ENCODE assay signal across 7 mouse cellular contexts in the genomic region with DNA sequence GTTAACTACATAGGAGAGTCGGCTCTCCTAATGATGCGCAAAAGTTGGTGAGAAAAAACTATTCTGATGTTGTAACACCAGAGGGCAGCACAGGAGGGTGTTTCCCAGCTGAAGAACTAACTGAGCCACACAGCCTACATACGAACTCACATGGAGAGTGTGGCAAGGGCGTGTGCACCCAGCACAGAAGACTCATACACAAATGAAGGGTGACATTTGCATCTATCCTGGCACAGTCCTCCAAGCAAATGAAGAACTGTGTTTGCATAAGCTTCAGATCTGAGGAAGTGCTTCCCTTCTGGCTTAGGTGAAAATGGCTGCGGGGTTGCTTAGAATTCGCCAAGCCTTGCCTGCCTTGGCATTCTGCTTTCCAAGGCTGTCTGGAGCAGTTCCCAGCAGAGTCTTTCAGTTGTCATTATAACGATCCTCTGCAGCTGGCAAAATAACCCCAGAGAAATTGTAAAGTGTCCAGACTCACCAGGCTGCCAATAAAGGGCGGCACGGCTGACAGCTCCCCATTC. TPM values are rescaled to one million over a fixed set of nuclear protein-coding genes. Genes with fewer than 3 reads are reported as not detected.
DNase-seq lines count a peak whose midpoint lies in the region; ATAC-seq and TF ChIP-seq lines count a peak whose summit lies in the region.

No protein-coding gene starts in this region.

- no peak for TF ChIP-seq POLR2A in CH12.LX (IDR thresholded peaks at IDR 0.05; ENCODE audit: low read depth, low read length)

- H3K79me2 ChIP-seq in CH12.LX (replicated peaks; ENCODE audit: control insufficient read depth, extremely low read depth, insufficient read depth, poor library complexity, severe bottlenecking), result no peaks in the 10 kb centered on the region

- H3K4me2 ChIP-seq in CH12.LX (ENCODE audit: insufficient read depth, low read depth, poor library complexity, severe bottlenecking), result peak overlapping the region; percentile 12; the same call in 1 of the 2 replicates

- no peaks in the 10 kb centered on the region for H3K36me3 ChIP-seq in CH12.LX (replicated peaks in 1 of 2; ENCODE audit: control insufficient read depth in 1 of 2, insufficient read depth in 1 of 2, low read length in 1 of 2)

- peak; percentile 91 for ATAC-seq in megakaryocyte progenitor cell, adult 5-6 weeks (replicated peaks; ENCODE audit: poor library complexity)

- H3K9me3 ChIP-seq in CH12.LX (replicated peaks; ENCODE audit: low read length), result no peaks in the 10 kb centered on the region

- peak; percentile 97 for TF ChIP-seq RAD21 in CH12.LX (IDR thresholded peaks at IDR 0.05; ENCODE audit: low read depth, low read length)

- in situ Hi-C loops in CH12.LX (cut with MboI; ENCODE audit: low pct_ligation_motif_present, low pct_unique_long_range_greater_than_20kb, low sequenced_read_pairs), result loop anchor here (5.0 kb wide), 1 partner anchor 135 kb away; no protein-coding TSS in a partner anchor

- no peaks in the 10 kb centered on the region for H3K27me3 ChIP-seq in CH12.LX (replicated peaks)

- H3K4me3 ChIP-seq in CH12.LX (replicated peaks in 1 of 3; ENCODE audit: low read depth in 2 of 3, low read length in 2 of 3, poor library complexity in 1 of 3), result no peak overlapping the region

- dilution Hi-C loops in CH12.LX (cut with MboI; ENCODE audit: extremely low pct_ligation_motif_present, extremely low pct_unique_long_range_greater_than_20kb, low sequenced_read_pairs), result no loop called here

- no peak for TF ChIP-seq EP300 in CH12.LX (IDR thresholded peaks at IDR 0.05; ENCODE audit: low read length)

- peaks cover 2 to 16% of the 10 kb centered on the region in 2 experiments; a peak in 3 of 4 replicates for H3K4me1 ChIP-seq in CH12.LX (ENCODE audit: control insufficient read depth in 1 of 2, insufficient read depth in 2 of 2)

- H3K9ac ChIP-seq in CH12.LX (ENCODE audit: insufficient read depth, low read depth), result no peak overlapping the region

- peak; percentile 88 for DNase-seq in CH12.LX (ENCODE audit: extremely low read depth)
- DNase-seq in T-cell, adult 2 months (ENCODE audit: low spot score), result peak; percentile 64
- peak; percentile 60 to 71 for DNase-seq in cerebellum, postnatal 36 days
- DNase-seq in gonadal fat pad, adult 2 months (ENCODE audit: low read depth), result peak; percentile 23
- DNase-seq in layer of hippocampus, postnatal 14 days (ENCODE audit: low spot score in 2 of 2), result peak; percentile 67 to 80
- peak; percentile 61 for DNase-seq in right cerebral cortex, postnatal 25 days

- TF ChIP-seq CTCF in CH12.LX (conservative IDR thresholded peaks at IDR 0.05 in 1 of 2, IDR thresholded peaks at IDR 0.05 in 1 of 2; ENCODE audit: low read depth in 2 of 2, low read length in 2 of 2), result peak; percentile 63 to 95

- H3K27ac ChIP-seq in CH12.LX (ENCODE audit: insufficient read depth, low read depth), result no peak overlapping the region

TF ChIP-seq in CH12.LX, 34 proteins besides CTCF, POLR2A, EP300 and RAD21:
- TF ChIP-seq POLR2AphosphoS2 (IDR thresholded peaks at IDR 0.05; ENCODE audit: low read depth, low read length) (no peak), JUND (conservative IDR thresholded peaks at IDR 0.05; ENCODE audit: low read depth, low read length) (peak; percentile 49; the same call in 1 of the 2 replicates), SIN3A (IDR thresholded peaks at IDR 0.05; ENCODE audit: low read length) (peak; percentile 83), ZNF384 (IDR thresholded peaks at IDR 0.05; ENCODE audit: low read depth, low read length) (0 out of 2 replicates have a peak, but pooled peaks have one; percentile 19), MYC (IDR thresholded peaks at IDR 0.05; ENCODE audit: low read depth, low read length) (peak; percentile 96), PAX5 (IDR thresholded peaks at IDR 0.05; ENCODE audit: low read length) (no peak), CHD2 (IDR thresholded peaks at IDR 0.05; ENCODE audit: low read length) (no peak), BHLHE40 (IDR thresholded peaks at IDR 0.05; ENCODE audit: low read depth, low read length) (peak; percentile 81), TCF12 (IDR thresholded peaks at IDR 0.05; ENCODE audit: low read depth, low read length) (peak; percentile 40; the same call in 1 of the 2 replicates), IRF4 (IDR thresholded peaks at IDR 0.05; ENCODE audit: low read depth, low read length) (peak; percentile 73), CHD1 (IDR thresholded peaks at IDR 0.05; ENCODE audit: low read depth, low read length) (no peak), UBTF (IDR thresholded peaks at IDR 0.05; ENCODE audit: low read depth, low read length) (no peak), KAT2A (IDR thresholded peaks at IDR 0.05; ENCODE audit: insufficient replicate concordance, low read length) (0 out of 2 replicates have a peak, but pooled peaks have one; percentile 41), E2F4 (IDR thresholded peaks at IDR 0.05; ENCODE audit: insufficient replicate concordance, low read depth, low read length) (0 out of 2 replicates have a peak, but pooled peaks have one; percentile 35), USF2 (conservative IDR thresholded peaks at IDR 0.05; ENCODE audit: low read depth, low read length) (no peak), HCFC1 (IDR thresholded peaks at IDR 0.05; ENCODE audit: low read depth, low read length) (peak; percentile 48), NRF1 (IDR thresholded peaks at IDR 0.05; ENCODE audit: low read depth, low read length) (no peak), ZMIZ1 (IDR thresholded peaks at IDR 0.05; ENCODE audit: low read depth, low read length) (no peak), NELFE (IDR thresholded peaks at IDR 0.05; ENCODE audit: low read depth, low read length) (peak; percentile 60; the same call in 1 of the 2 replicates), MAX (IDR thresholded peaks at IDR 0.05; ENCODE audit: low read length) (peak; percentile 80), ELF1 (IDR thresholded peaks at IDR 0.05; ENCODE audit: low read depth, low read length) (peak; percentile 50), MAZ (IDR thresholded peaks at IDR 0.05; ENCODE audit: low read depth, low read length) (no peak), ETS1 (conservative IDR thresholded peaks at IDR 0.05; ENCODE audit: low read depth, low read length) (peak; percentile 45), MXI1 (IDR thresholded peaks at IDR 0.05; ENCODE audit: low read depth, low read length) (peak; percentile 80), ZC3H11A (IDR thresholded peaks at IDR 0.05; ENCODE audit: low read depth, low read length) (peak; percentile 94), RCOR1 (conservative IDR thresholded peaks at IDR 0.05; ENCODE audit: low read depth, low read length) (0 out of 2 replicates have a peak, but pooled peaks have one; percentile 24), ZKSCAN1 (IDR thresholded peaks at IDR 0.05; ENCODE audit: borderline replicate concordance, low read depth, low read length) (no peak), MAFK (IDR thresholded peaks at IDR 0.05; ENCODE audit: insufficient replicate concordance, low read length) (0 out of 2 replicates have a peak, but pooled peaks have one; percentile 35), JUN (IDR thresholded peaks at IDR 0.05; ENCODE audit: insufficient read depth, low read depth, low read length) (0 out of 2 replicates have a peak, but pooled peaks have one; percentile 17), MEF2A (IDR thresholded peaks at IDR 0.05; ENCODE audit: borderline replicate concordance, low read depth, low read length) (0 out of 2 replicates have a peak, but pooled peaks have one; percentile 34), GABPA (IDR thresholded peaks at IDR 0.05; ENCODE audit: insufficient replicate concordance, low read depth, low read length) (no peak), TBP (conservative IDR thresholded peaks at IDR 0.05; ENCODE audit: low read depth, low read length) (no peak), USF1 (IDR thresholded peaks at IDR 0.05; ENCODE audit: low read depth, low read length) (no peak), SMC3 (IDR thresholded peaks at IDR 0.05; ENCODE audit: low read depth, low read length) (peak; percentile 99)

RNA-seq across cellular contexts. Expression of a gene that starts 25.4 kb away (rescaled TPM):
- total RNA-seq in CH12.LX (2012; rRNA removed), result 33.4 and 33.8 TPM in 2 replicates
- 14.2 and 16.7 TPM in 2 replicates for total RNA-seq in CH12.LX (2014; rRNA removed)
- 75.9 and 105 TPM in 2 replicates for polyA plus RNA-seq in CH12.LX (2012; ENCODE audit: insufficient read length, low read depth)
- 4.0 and 4.6 TPM in 2 replicates for polyA plus RNA-seq in gonadal fat pad, adult 2 months (2012; rRNA removed)
- 1 to 10 TPM; 7.0 to 8.9 TPM for total RNA-seq in layer of hippocampus, postnatal 14 days (2021)
- 2.4 and 3.8 TPM in 2 replicates for total RNA-seq in megakaryocyte progenitor cell, adult 5-6 weeks (2015)
- total RNA-seq in megakaryocyte progenitor cell, adult 5-6 weeks (2017), result 0.87 and 0.98 TPM in 2 replicates

RNA-seq across cellular contexts. Expression of a gene that starts 48.8 kb away (rescaled TPM):
- total RNA-seq in CH12.LX (2012; rRNA removed) (31.2 and 37.3 TPM in 2 replicates), CH12.LX (2014; rRNA removed) (19.9 and 24.7 TPM in 2 replicates)
- 73.3 and 81.1 TPM in 2 replicates for polyA plus RNA-seq in CH12.LX (2012; ENCODE audit: insufficient read length, low read depth)
- polyA plus RNA-seq in gonadal fat pad, adult 2 months (2012; rRNA removed), result 100 and 106 TPM in 2 replicates
- 10 to 100 TPM; 97.5 to 98.6 TPM for total RNA-seq in layer of hippocampus, postnatal 14 days (2021)
- total RNA-seq in megakaryocyte progenitor cell, adult 5-6 weeks (2015), result 72.7 and 78.4 TPM in 2 replicates
- total RNA-seq in megakaryocyte progenitor cell, adult 5-6 weeks (2017), result 14.2 and 16.1 TPM in 2 replicates

Comparison
In these comparisons a context has a peak if more than half of its experiments do, and no peak if none do; other contexts are left out.
1. DNase-seq: peak in every context shown above with its lines; median percentile 88 in CH12.LX; 74 in layer of hippocampus, postnatal 14 days; 66 in cerebellum, postnatal 36 days; 64 in T-cell, adult 2 months; 61 in right cerebral cortex, postnatal 25 days; 23 in gonadal fat pad, adult 2 months.